Mouse (Mus musculus) myocyte (in vitro differentiated cells): ENCODE measurements around the gene Amfr. TPM values are rescaled to one million over a fixed set of nuclear protein-coding genes. Genes with fewer than 3 reads are reported as not detected.

Experiments
- H3K27me3 ChIP-seq: one replicate; pipeline ENCODE4 v1.6.1; 2011; ENCODE audit not compliant: control insufficient read depth, insufficient read depth, insufficient read length
- H3K36me3 ChIP-seq: one replicate; pipeline ENCODE4 v1.6.1; 2011; ENCODE audit not compliant: control insufficient read depth, insufficient read depth
- H3K4me2 ChIP-seq: one replicate; pipeline ENCODE4 v1.6.1; 2011; ENCODE audit warnings: low read depth, control low read depth
- H3K4me3 ChIP-seq: one replicate; pipeline ENCODE4 v1.5.1; 2011; ENCODE audit warnings: mild to moderate bottlenecking, control low read depth, moderate library complexity
- H3K79me2 ChIP-seq: one replicate; pipeline ENCODE4 v1.6.1; 2011; ENCODE audit not compliant: control insufficient read depth, insufficient read depth
- H3ac ChIP-seq: one replicate; pipeline ENCODE4 v1.6.1; 2011; ENCODE audit not compliant: control insufficient read depth, insufficient read length
- CEBPB ChIP-seq: IDR thresholded peaks from 2 replicates; pipeline ENCODE4 v1.6.1; 2011; ENCODE audit warnings: mild to moderate bottlenecking, moderate library complexity; ENCODE audit not compliant: poor library complexity, insufficient read depth, severe bottlenecking
- E2F4 ChIP-seq: IDR thresholded peaks from one replicate; pipeline ENCODE4 v1.6.1; 2011; ENCODE audit warnings: mild to moderate bottlenecking, control low read depth, moderate library complexity; ENCODE audit not compliant: insufficient read depth
- MAX ChIP-seq: IDR thresholded peaks from one replicate; pipeline ENCODE4 v1.6.1; 2011; ENCODE audit warnings: low read depth, mild to moderate bottlenecking, control low read depth
- MYOD1 ChIP-seq, 3 experiments: IDR thresholded peaks; one replicate each; pipeline ENCODE4 v1.6.1; 2011; ENCODE audit warnings: control low read depth in 2 of 3, low read depth in 2 of 3, mild to moderate bottlenecking in 2 of 3, moderate library complexity in 1 of 3; ENCODE audit not compliant: insufficient read length in 2 of 3, control insufficient read depth in 1 of 3
- MYOG ChIP-seq, 3 experiments: IDR thresholded peaks; one replicate each; pipeline ENCODE4 v1.6.1; 2011; ENCODE audit warnings: control low read depth in 2 of 3, low read depth in 2 of 3, mild to moderate bottlenecking in 2 of 3; ENCODE audit not compliant: insufficient read length in 2 of 3, control insufficient read depth in 1 of 3, insufficient read depth in 1 of 3
- POLR2A ChIP-seq: IDR thresholded peaks from one replicate; pipeline ENCODE4 v1.6.1; 2011; ENCODE audit warnings: low read depth, mild to moderate bottlenecking, control low read depth, moderate library complexity; ENCODE audit not compliant: insufficient read length
- POLR2AphosphoS2 ChIP-seq: IDR thresholded peaks from one replicate; pipeline ENCODE4 v1.6.1; 2011; ENCODE audit warnings: low read depth, control low read depth; ENCODE audit not compliant: insufficient read length
- REST ChIP-seq: IDR thresholded peaks from one replicate; pipeline ENCODE4 v1.6.1; 2011; ENCODE audit warnings: mild to moderate bottlenecking, control low read depth, moderate library complexity; ENCODE audit not compliant: insufficient read depth, insufficient read length
- SRF ChIP-seq: IDR thresholded peaks from one replicate; pipeline ENCODE4 v1.6.1; 2011; ENCODE audit warnings: low read depth; ENCODE audit not compliant: control insufficient read depth, insufficient read length
- TCF12 ChIP-seq: IDR thresholded peaks from one replicate; pipeline ENCODE4 v1.6.1; 2011; ENCODE audit warnings: mild to moderate bottlenecking, control low read depth; ENCODE audit not compliant: poor library complexity, insufficient read depth, severe bottlenecking
- TCF3 ChIP-seq: IDR thresholded peaks from one replicate; pipeline ENCODE4 v1.6.1; 2011; ENCODE audit warnings: low read depth, control low read depth; ENCODE audit not compliant: insufficient read length
- USF1 ChIP-seq: IDR thresholded peaks from one replicate; pipeline ENCODE4 v1.6.1; 2011; ENCODE audit warnings: low read depth, mild to moderate bottlenecking, control low read depth, moderate library complexity
- polyA plus RNA-seq: library from polyadenylated mRNA; unstranded; fragments of >200 nt; fragmentation: generic; extraction: Trizol; gene quantifications from one replicate; pipeline ENCODE4 v1.2.1, GENCODE M21; 2012; ENCODE audit warnings: missing spikeins

Gene Amfr
- polyA plus RNA-seq, 1 experiment: 111 TPM

DNA sequence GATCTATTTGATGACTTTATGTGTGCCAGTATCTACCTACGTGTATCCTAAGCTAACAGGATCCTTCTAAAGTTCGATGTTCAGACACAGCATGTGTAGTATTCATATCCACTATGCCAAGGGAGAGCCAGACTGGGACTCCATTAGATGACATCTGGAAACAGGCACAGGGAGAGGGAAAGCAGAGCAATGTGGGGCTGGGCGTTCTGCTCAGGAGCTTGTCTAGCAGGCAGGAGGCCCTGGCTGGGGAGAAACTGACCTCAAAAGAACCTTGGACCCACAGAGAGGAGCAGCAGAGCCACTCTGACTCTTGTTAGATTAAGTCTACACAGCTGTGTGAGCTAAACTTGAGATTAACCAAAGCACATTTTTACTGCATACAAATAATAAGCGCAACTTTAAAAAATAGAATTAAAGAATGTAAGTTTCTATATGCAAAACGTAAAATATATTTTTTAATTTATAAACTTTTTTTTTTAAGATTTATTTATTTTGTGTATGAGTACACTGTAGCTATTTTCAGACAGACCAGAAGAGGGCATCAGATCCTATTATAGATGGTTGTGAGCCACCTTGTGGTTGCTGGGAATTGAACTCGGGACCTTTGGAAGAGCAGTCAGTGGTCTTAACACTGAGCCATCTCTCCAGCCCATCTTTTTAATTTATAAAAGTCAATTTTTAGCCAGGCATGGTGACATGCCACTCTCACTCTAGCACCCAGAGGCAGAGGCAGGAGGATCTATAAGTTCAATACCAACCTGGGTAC lies 36.0 kb downstream of the Amfr start:
- Histone ChIP-seq H3K79me2 (no peaks in the 10 kb centered on the region), H3K4me2 (no peak overlapping the region), H3ac (no peak overlapping the region), H3K27me3 (no peaks in the 10 kb centered on the region), H3K36me3 (peaks cover 69% of the 10 kb centered on the region), H3K4me3 (no peak overlapping the region)
- TF ChIP-seq MYOG (IDR thresholded peaks at IDR 0.05; ENCODE audit: control insufficient read depth in 1 of 3, insufficient read depth in 1 of 3, insufficient read length in 2 of 3, low read depth in 2 of 3): no peak
- TF ChIP-seq MAX: no peak
- no peak for TF ChIP-seq TCF3
- no peak for TF ChIP-seq REST
- no peak for TF ChIP-seq CEBPB
- TF ChIP-seq SRF: no peak
- no peak for TF ChIP-seq E2F4
- TF ChIP-seq POLR2A: no peak
- TF ChIP-seq USF1: no peak
- no peak for TF ChIP-seq TCF12
- TF ChIP-seq POLR2AphosphoS2: no peak
- TF ChIP-seq MYOD1 (IDR thresholded peaks at IDR 0.05; ENCODE audit: control insufficient read depth in 1 of 3, insufficient read length in 2 of 3, low read depth in 2 of 3): no peak

DNA sequence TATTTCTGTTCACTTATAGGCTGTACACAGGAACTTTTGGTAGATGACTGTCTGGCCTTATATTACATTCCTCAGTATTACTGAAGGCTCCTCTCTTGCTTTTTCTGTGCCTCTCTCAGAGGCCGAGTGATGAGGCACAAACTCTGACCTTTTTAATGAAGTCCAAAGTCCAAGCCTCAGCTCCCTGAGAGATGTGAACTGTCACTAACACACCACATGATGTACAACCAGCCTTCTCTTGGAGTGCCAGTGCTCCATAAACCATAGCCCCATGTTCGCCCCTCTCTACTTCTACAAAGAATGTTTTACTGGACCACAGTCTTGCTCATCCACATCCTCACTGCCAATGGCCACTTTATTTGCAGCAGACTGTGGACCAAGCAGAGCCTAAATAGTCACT lies 37.3 kb downstream of the Amfr start:
- H3K79me2 ChIP-seq: no peaks in the 10 kb centered on the region

DNA sequence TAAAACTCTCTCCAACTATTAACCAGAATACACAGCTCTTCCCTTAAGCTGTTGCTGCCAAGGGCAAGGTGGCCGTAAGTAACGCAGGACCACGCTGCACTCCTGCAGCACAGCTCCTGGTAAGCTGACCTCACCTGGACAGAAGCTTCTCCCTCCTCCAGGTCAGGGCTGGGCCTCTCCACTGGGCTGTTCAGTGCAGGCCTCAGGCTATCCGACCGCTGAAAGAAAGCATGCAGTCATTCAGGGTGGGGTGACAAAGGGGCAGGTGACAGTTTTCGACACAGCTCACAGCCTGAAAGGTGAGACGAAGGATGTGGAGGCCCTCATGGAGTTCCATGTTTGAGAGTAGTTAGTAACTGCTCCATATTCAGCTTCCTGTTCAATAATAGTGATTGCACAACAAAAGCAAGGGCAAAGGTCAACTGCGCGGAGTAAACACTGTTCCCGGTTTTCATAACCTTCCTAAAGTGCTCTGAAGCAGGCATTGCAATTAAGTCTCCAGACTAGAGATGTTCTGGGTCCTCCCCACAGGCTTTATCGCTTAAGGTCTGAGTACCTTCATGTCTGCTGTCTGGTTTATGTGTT lies 37.9 kb downstream of the Amfr start:
- no peak overlapping the region for H3ac ChIP-seq
- H3K4me2 ChIP-seq: no peak overlapping the region
- no peaks in the 10 kb centered on the region for H3K27me3 ChIP-seq
- TF ChIP-seq USF1 (no peak), MYOD1 (IDR thresholded peaks at IDR 0.05; ENCODE audit: control insufficient read depth in 1 of 3, insufficient read length in 2 of 3, low read depth in 2 of 3) (no peak), E2F4 (no peak), TCF12 (no peak), MAX (no peak), CEBPB (no peak), POLR2A (no peak), TCF3 (no peak), MYOG (IDR thresholded peaks at IDR 0.05; ENCODE audit: control insufficient read depth in 1 of 3, insufficient read depth in 1 of 3, insufficient read length in 2 of 3, low read depth in 2 of 3) (no peak), POLR2AphosphoS2 (no peak), REST (no peak), SRF (no peak)
- H3K4me3 ChIP-seq: no peak overlapping the region
- peaks cover 54% of the 10 kb centered on the region for H3K36me3 ChIP-seq
- H3K79me2 ChIP-seq: no peaks in the 10 kb centered on the region

More for the DNA sequence above, 37.3 kb downstream of the Amfr start:
- TF ChIP-seq POLR2A (no peak), MYOD1 (IDR thresholded peaks at IDR 0.05; ENCODE audit: control insufficient read depth in 1 of 3, insufficient read length in 2 of 3, low read depth in 2 of 3) (no peak), MAX (no peak), POLR2AphosphoS2 (no peak), E2F4 (no peak), TCF12 (no peak), USF1 (no peak), SRF (no peak), TCF3 (no peak), REST (no peak), CEBPB (no peak), MYOG (IDR thresholded peaks at IDR 0.05; ENCODE audit: control insufficient read depth in 1 of 3, insufficient read depth in 1 of 3, insufficient read length in 2 of 3, low read depth in 2 of 3) (no peak)
- peaks cover 60% of the 10 kb centered on the region for H3K36me3 ChIP-seq
- H3K27me3 ChIP-seq: no peaks in the 10 kb centered on the region
- H3K4me2 ChIP-seq: no peak overlapping the region
- H3K4me3 ChIP-seq: no peak overlapping the region
- no peak overlapping the region for H3ac ChIP-seq

DNA sequence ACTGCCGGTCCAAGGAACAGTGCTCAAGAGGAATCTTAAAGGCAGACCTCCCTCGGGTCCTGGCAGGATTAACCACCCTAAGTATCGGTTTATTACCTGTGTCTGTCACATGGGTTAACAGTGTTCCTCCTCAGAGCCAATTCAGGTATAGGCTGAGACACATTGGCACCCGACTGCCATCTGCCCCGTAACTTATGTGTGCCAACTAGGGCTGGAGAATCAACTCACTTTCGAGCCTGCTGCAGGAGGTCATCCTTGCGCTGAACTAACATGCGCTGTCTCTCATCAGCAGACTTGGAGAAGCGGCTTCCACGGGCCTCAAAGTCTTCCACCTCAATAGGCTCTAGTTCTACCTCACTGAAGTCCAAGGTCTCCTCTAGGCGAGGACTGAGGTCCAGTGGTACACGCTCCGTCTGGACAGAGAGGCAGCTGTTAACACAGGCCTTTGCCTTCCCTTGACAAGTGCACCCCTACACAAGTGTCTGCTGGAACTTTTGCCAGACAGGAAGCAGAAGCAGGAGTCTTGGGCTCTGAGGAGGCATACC lies 38.7 kb downstream of the Amfr start:
- TF ChIP-seq E2F4 (no peak), USF1 (no peak), MAX (no peak), TCF3 (no peak), CEBPB (no peak), MYOD1 (IDR thresholded peaks at IDR 0.05; ENCODE audit: control insufficient read depth in 1 of 3, insufficient read length in 2 of 3, low read depth in 2 of 3) (no peak), POLR2AphosphoS2 (no peak), REST (no peak), MYOG (IDR thresholded peaks at IDR 0.05; ENCODE audit: control insufficient read depth in 1 of 3, insufficient read depth in 1 of 3, insufficient read length in 2 of 3, low read depth in 2 of 3) (no peak), TCF12 (no peak), POLR2A (no peak), SRF (no peak)

More for the DNA sequence above, 38.7 kb downstream of the Amfr start:
- peaks cover 46% of the 10 kb centered on the region for H3K36me3 ChIP-seq
- H3K4me2 ChIP-seq: no peak overlapping the region
- H3K4me3 ChIP-seq: no peak overlapping the region
- no peaks in the 10 kb centered on the region for H3K79me2 ChIP-seq
- H3ac ChIP-seq: no peak overlapping the region
- no peaks in the 10 kb centered on the region for H3K27me3 ChIP-seq
